Mouse (Mus musculus) CH12.LX (cell line): Measurements from ENCODE around the gene Shisa7. TPM values are rescaled to one million over a fixed set of nuclear protein-coding genes. Genes with fewer than 3 reads are reported as not detected.
A peak's percentile ranks its signal among the peaks of the same experiment; 100 is the strongest.

ENCODE experiments used
- DNase-seq: peaks from one replicate; pipeline ENCODE4 v3.0.0-alpha.2; 2013; ENCODE audit errors: extremely low read depth
- H3K27ac ChIP-seq: 2 replicates; pipeline ENCODE4 v1.5.1; 2012; ENCODE audit warnings: low read depth, mild to moderate bottlenecking, control low read depth, moderate library complexity; ENCODE audit not compliant: insufficient read depth
- H3K27me3 ChIP-seq: replicated peaks from 2 replicates; pipeline ENCODE3; 2012; ENCODE audit warnings: inconsistent platforms
- H3K36me3 ChIP-seq, 2 experiments: replicated peaks in 1 of 2; 2 replicates each; pipeline versions ENCODE3 to v1.6.1; 2012; ENCODE audit warnings: inconsistent platforms in 1 of 2, low read length in 1 of 2, mild to moderate bottlenecking in 1 of 2, mixed read lengths in 1 of 2, moderate library complexity in 1 of 2; ENCODE audit not compliant: control insufficient read depth in 1 of 2, insufficient read depth in 1 of 2
- H3K4me1 ChIP-seq, 2 experiments: 2 replicates each; pipeline ENCODE4 v1.6.1; 2012; ENCODE audit warnings: inconsistent platforms in 1 of 2, moderate library complexity in 1 of 2; ENCODE audit not compliant: insufficient read depth in 2 of 2, control insufficient read depth in 1 of 2
- H3K4me2 ChIP-seq: 2 replicates; pipeline ENCODE4 v1.6.1; 2012; ENCODE audit warnings: low read depth, mild to moderate bottlenecking, control low read depth; ENCODE audit not compliant: poor library complexity, insufficient read depth, severe bottlenecking
- H3K4me3 ChIP-seq, 3 experiments: fragments of 150-350 bp in 1 of 3; sonication (generic) in 1 of 3; replicated peaks in 1 of 3; 2 replicates each; pipeline versions ENCODE3 to v1.5.1; 2011 to 2012; ENCODE audit warnings: low read depth in 2 of 3, low read length in 2 of 3, mild to moderate bottlenecking in 2 of 3, moderate library complexity in 2 of 3, control low read depth in 1 of 3, improper control_type of control experiment in 1 of 3, inconsistent platforms in 1 of 3, mixed read lengths in 1 of 3; ENCODE audit not compliant: poor library complexity in 1 of 3
- H3K79me2 ChIP-seq: replicated peaks from 2 replicates; pipeline ENCODE4 v1.6.1; 2012; ENCODE audit warnings: mild to moderate bottlenecking, moderate library complexity; ENCODE audit not compliant: control insufficient read depth, poor library complexity, insufficient read depth, severe bottlenecking; ENCODE audit errors: extremely low read depth
- H3K9ac ChIP-seq: 2 replicates; pipeline ENCODE4 v1.6.1; 2012; ENCODE audit warnings: low read depth, mild to moderate bottlenecking, control low read depth, moderate library complexity; ENCODE audit not compliant: insufficient read depth
- H3K9me3 ChIP-seq: replicated peaks from 2 replicates; pipeline ENCODE3; 2012; ENCODE audit warnings: low read length, inconsistent platforms, mixed read lengths
- BHLHE40 ChIP-seq: IDR thresholded peaks from 2 replicates; pipeline ENCODE4 v1.6.1; 2011; ENCODE audit warnings: mild to moderate bottlenecking, low read depth, low read length, improper control_type of control experiment
- CHD1 ChIP-seq: IDR thresholded peaks from 2 replicates; pipeline ENCODE4 v1.6.1; 2012; ENCODE audit warnings: low read depth, low read length, improper control_type of control experiment, inconsistent platforms
- CHD2 ChIP-seq: IDR thresholded peaks from 2 replicates; pipeline ENCODE4 v1.6.1; 2011; ENCODE audit warnings: low read length, improper control_type of control experiment
- CTCF ChIP-seq, 2 experiments: IDR thresholded peaks in 1 of 2; conservative IDR thresholded peaks in 1 of 2; 2 replicates each; pipeline ENCODE4 v1.5.1; 2011 to 2012; ENCODE audit warnings: low read depth in 2 of 2, low read length in 2 of 2, improper control_type of control experiment in 1 of 2, inconsistent platforms in 1 of 2, mild to moderate bottlenecking in 1 of 2, moderate library complexity in 1 of 2
- E2F4 ChIP-seq: IDR thresholded peaks from 2 replicates; pipeline ENCODE4 v1.6.1; 2011; ENCODE audit warnings: low read depth, low read length, improper control_type of control experiment; ENCODE audit not compliant: insufficient replicate concordance
- ELF1 ChIP-seq: IDR thresholded peaks from 2 replicates; pipeline ENCODE4 v1.6.1; 2014; ENCODE audit warnings: low read depth, mild to moderate bottlenecking, inconsistent platforms, low read length, improper control_type of control experiment
- EP300 ChIP-seq: IDR thresholded peaks from 2 replicates; pipeline ENCODE4 v1.6.1; 2011; ENCODE audit warnings: low read length, improper control_type of control experiment
- ETS1 ChIP-seq: conservative IDR thresholded peaks from 2 replicates; pipeline ENCODE4 v1.6.1; 2012; ENCODE audit warnings: low read depth, mild to moderate bottlenecking, inconsistent platforms, low read length, improper control_type of control experiment, moderate library complexity
- IRF4 ChIP-seq: IDR thresholded peaks from 2 replicates; pipeline ENCODE4 v1.6.1; 2014; ENCODE audit warnings: low read depth, mild to moderate bottlenecking, inconsistent platforms, low read length, improper control_type of control experiment
- JUN ChIP-seq: IDR thresholded peaks from 2 replicates; pipeline ENCODE4 v1.6.1; 2011; ENCODE audit warnings: low read depth, mild to moderate bottlenecking, low read length, improper control_type of control experiment, moderate library complexity; ENCODE audit not compliant: insufficient read depth
- JUND ChIP-seq: conservative IDR thresholded peaks from 2 replicates; pipeline ENCODE4 v1.6.1; 2011; ENCODE audit warnings: low read depth, low read length, improper control_type of control experiment
- KAT2A ChIP-seq: IDR thresholded peaks from 2 replicates; pipeline ENCODE4 v1.6.1; 2012; ENCODE audit warnings: low read length, improper control_type of control experiment, inconsistent platforms; ENCODE audit not compliant: insufficient replicate concordance
- MAFK ChIP-seq: IDR thresholded peaks from 2 replicates; pipeline ENCODE4 v1.6.1; 2011; ENCODE audit warnings: low read length, improper control_type of control experiment; ENCODE audit not compliant: insufficient replicate concordance
- MAX ChIP-seq: IDR thresholded peaks from 2 replicates; pipeline ENCODE4 v1.6.1; 2011; ENCODE audit warnings: low read length, improper control_type of control experiment
- MAZ ChIP-seq: IDR thresholded peaks from 2 replicates; pipeline ENCODE4 v1.6.1; 2012; ENCODE audit warnings: low read depth, mild to moderate bottlenecking, inconsistent platforms, low read length, improper control_type of control experiment, moderate library complexity
- MEF2A ChIP-seq: IDR thresholded peaks from 2 replicates; pipeline ENCODE4 v1.6.1; 2014; ENCODE audit warnings: low read depth, mild to moderate bottlenecking, inconsistent platforms, low read length, improper control_type of control experiment, borderline replicate concordance
- MXI1 ChIP-seq: IDR thresholded peaks from 2 replicates; pipeline ENCODE4 v1.6.1; 2011; ENCODE audit warnings: mild to moderate bottlenecking, low read depth, low read length, improper control_type of control experiment
- NELFE ChIP-seq: IDR thresholded peaks from 2 replicates; pipeline ENCODE4 v1.6.1; 2011; ENCODE audit warnings: low read depth, low read length, improper control_type of control experiment
- NRF1 ChIP-seq: IDR thresholded peaks from 2 replicates; pipeline ENCODE4 v1.6.1; 2014; ENCODE audit warnings: low read depth, mild to moderate bottlenecking, inconsistent platforms, low read length, improper control_type of control experiment, moderate library complexity
- POLR2A ChIP-seq: IDR thresholded peaks from 2 replicates; pipeline ENCODE4 v1.6.1; 2011; ENCODE audit warnings: low read depth, mild to moderate bottlenecking, improper control_type of control experiment, low read length
- POLR2AphosphoS2 ChIP-seq: IDR thresholded peaks from 2 replicates; pipeline ENCODE4 v1.6.1; 2011; ENCODE audit warnings: low read depth, low read length, improper control_type of control experiment
- RAD21 ChIP-seq: IDR thresholded peaks from 2 replicates; pipeline ENCODE4 v1.6.1; 2011; ENCODE audit warnings: low read depth, mild to moderate bottlenecking, low read length, improper control_type of control experiment, moderate library complexity
- RCOR1 ChIP-seq: conservative IDR thresholded peaks from 2 replicates; pipeline ENCODE4 v1.6.1; 2012; ENCODE audit warnings: low read depth, mild to moderate bottlenecking, inconsistent platforms, low read length, improper control_type of control experiment
- SIN3A ChIP-seq: IDR thresholded peaks from 2 replicates; pipeline ENCODE4 v1.6.1; 2012; ENCODE audit warnings: low read length, improper control_type of control experiment, inconsistent platforms
- SMC3 ChIP-seq: IDR thresholded peaks from 2 replicates; pipeline ENCODE4 v1.6.1; 2011; ENCODE audit warnings: low read depth, low read length, improper control_type of control experiment
- TBP ChIP-seq: conservative IDR thresholded peaks from 2 replicates; pipeline ENCODE4 v1.6.1; 2011; ENCODE audit warnings: low read depth, low read length, improper control_type of control experiment
- TCF12 ChIP-seq: IDR thresholded peaks from 2 replicates; pipeline ENCODE4 v1.6.1; 2014; ENCODE audit warnings: low read depth, mild to moderate bottlenecking, inconsistent platforms, low read length, improper control_type of control experiment
- UBTF ChIP-seq: IDR thresholded peaks from 2 replicates; pipeline ENCODE4 v1.6.1; 2012; ENCODE audit warnings: low read depth, mild to moderate bottlenecking, inconsistent platforms, low read length, improper control_type of control experiment, moderate library complexity
- USF2 ChIP-seq: conservative IDR thresholded peaks from 2 replicates; pipeline ENCODE4 v1.6.1; 2011; ENCODE audit warnings: low read depth, low read length, improper control_type of control experiment
- ZC3H11A ChIP-seq: IDR thresholded peaks from 2 replicates; pipeline ENCODE4 v1.6.1; 2012; ENCODE audit warnings: low read depth, mild to moderate bottlenecking, inconsistent platforms, low read length, improper control_type of control experiment
- ZMIZ1 ChIP-seq: IDR thresholded peaks from 2 replicates; pipeline ENCODE4 v1.6.1; 2012; ENCODE audit warnings: low read depth, mild to moderate bottlenecking, inconsistent platforms, low read length, improper control_type of control experiment
- dilution Hi-C: fragments of 300-500 bp; cut with MboI; formaldehyde crosslinking; loops from 2 replicates; pipeline ENCODE4 v1.14.3; 2020; ENCODE audit warnings: low sequenced_read_pairs; ENCODE audit not compliant: extremely low pct_unique_long_range_greater_than_20kb, extremely low pct_ligation_motif_present
- in situ Hi-C: fragments of 300-500 bp; cut with MboI; formaldehyde crosslinking; loops from 3 replicates; pipeline ENCODE4 v1.14.3; 2019; ENCODE audit warnings: low sequenced_read_pairs, low pct_ligation_motif_present, low pct_unique_long_range_greater_than_20kb, mixed read lengths
- polyA plus RNA-seq: library from polyadenylated mRNA; unstranded; fragments of >175 nt; gene quantifications from 2 replicates; pipeline ENCODE4 v1.2.1, GENCODE M21; 2012; ENCODE audit warnings: low read depth; ENCODE audit not compliant: insufficient read length
- total RNA-seq, 2 experiments: library from RNA; depleted of rRNA; stranded (reverse); fragments of 300-350 nt in 1 of 2; fragments of >200 nt in 1 of 2; gene quantifications; 2 replicates each; pipeline ENCODE4 v1.2.3; 2012 to 2014

The Shisa7 gene
- total and polyA plus RNA-seq, 3 experiments = not detected

- peak; percentile 90 for TF ChIP-seq TBP
- TF ChIP-seq USF2 = no peak
- no peak for TF ChIP-seq JUND
- TF ChIP-seq MXI1 = no peak
- no peak for TF ChIP-seq ZMIZ1
- TF ChIP-seq POLR2AphosphoS2 = peak; percentile 74; the same call in 1 of the 2 replicates
- no peak for TF ChIP-seq MAFK
- no peak for TF ChIP-seq RCOR1
- TF ChIP-seq MAZ = peak; percentile 22; the same call in 1 of the 2 replicates
- no peak for TF ChIP-seq CHD1
- no peak for TF ChIP-seq ZC3H11A
- peak; percentile 43; the same call in 1 of the 2 replicates for TF ChIP-seq NRF1
- no peak for TF ChIP-seq SMC3
- no peak for TF ChIP-seq E2F4
- 0 out of 2 replicates have a peak, but pooled peaks have one; percentile 20 for TF ChIP-seq MEF2A
- TF ChIP-seq MAX = no peak
- TF ChIP-seq KAT2A = no peak
These were observed 21.3 kb upstream of the Shisa7 start (continued) for GRCm38 (mm10) chr7:4865579-4866493.

- Histone ChIP-seq H3K4me3 (peak overlapping the region; percentile 67 to 72 (median 69)), H3K9me3 (no peaks in the 10 kb centered on the region), H3K79me2 (no peaks in the 10 kb centered on the region), H3K27me3 (no peaks in the 10 kb centered on the region), H3K4me1 (peaks cover 4 to 18% of the 10 kb centered on the region in 2 experiments; a peak in 3 of 4 replicates), H3K4me2 (peak overlapping the region; percentile 72; the same call in 1 of the 2 replicates), H3K27ac (no peak overlapping the region), H3K9ac (0 out of 2 replicates have a peak overlapping the region, but pooled peaks have one; percentile 83), H3K36me3 (no peaks in the 10 kb centered on the region)
- dilution Hi-C loops = no loop called here
- peak; percentile 66 for DNase-seq
- in situ Hi-C loops = no loop called here
- TF ChIP-seq SIN3A (0 out of 2 replicates have a peak, but pooled peaks have one; percentile 20), JUN (no peak), EP300 (no peak), TCF12 (no peak), CTCF (conservative IDR thresholded peaks at IDR 0.05 in 1 of 2, IDR thresholded peaks at IDR 0.05 in 1 of 2; ENCODE audit: low read depth in 2 of 2, low read length in 2 of 2) (peak; percentile 31 to 73; a peak in 3 of 4 replicates), ELF1 (no peak), MXI1 (no peak), BHLHE40 (no peak), JUND (no peak), IRF4 (no peak), RAD21 (peak; percentile 54), E2F4 (no peak), KAT2A (no peak), POLR2A (no peak), UBTF (no peak), ETS1 (no peak), NELFE (no peak), CHD2 (no peak), USF2 (no peak), MAX (no peak), SMC3 (peak; percentile 56)
These were observed 20.6 kb upstream of the Shisa7 start for GRCm38 (mm10) chr7:4865090-4865489.
